Comparison of ENCODE assay signal across 8 mouse cellular contexts in the genomic region with DNA sequence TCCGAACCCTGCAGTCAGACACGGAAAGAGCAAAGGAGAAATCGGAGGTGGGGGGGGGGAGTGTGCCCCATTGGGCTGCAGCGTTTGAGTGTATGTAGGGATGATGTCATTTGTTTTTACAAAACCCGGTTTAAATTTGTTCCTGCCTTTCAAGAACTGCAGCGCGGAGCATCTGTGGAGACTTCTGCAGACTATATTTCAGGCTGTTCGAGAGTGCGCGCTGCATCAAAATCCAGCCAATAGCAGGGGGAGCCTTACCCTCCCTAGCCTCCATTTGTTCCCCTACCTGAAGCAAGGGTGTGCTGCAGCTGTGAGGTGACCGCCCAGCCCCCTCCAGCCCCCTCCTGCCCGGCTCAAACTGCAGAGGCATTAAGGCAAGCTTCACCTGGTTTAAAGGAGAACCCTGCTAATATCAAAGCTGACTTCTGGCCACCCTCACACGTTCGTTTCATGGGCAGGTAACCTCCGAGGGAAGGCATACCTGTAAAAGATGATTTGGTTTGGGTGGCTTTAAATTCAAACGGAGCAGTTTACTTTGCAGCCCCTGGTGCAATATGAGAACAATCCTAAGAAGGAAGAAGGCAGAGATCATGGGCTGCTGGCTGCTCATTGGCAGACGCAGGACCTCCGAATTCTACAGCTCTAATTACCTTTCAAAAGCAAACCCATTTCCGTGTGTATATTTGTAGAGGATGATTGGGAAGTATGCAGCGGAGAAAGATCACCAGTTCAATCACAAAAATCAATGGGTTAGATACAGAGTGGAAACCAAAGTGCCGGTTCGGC.
DNase-seq lines count a peak whose midpoint lies in the region; ATAC-seq lines count a peak whose summit lies in the region.

No protein-coding gene starts in this region.

- H3K27me3 ChIP-seq in forebrain, embryonic 16.5 days (replicated peaks; ENCODE audit: control insufficient read depth, insufficient read depth, low read length), result no peaks in the 10 kb centered on the region
- peaks cover 4% of the 10 kb centered on the region; the same call in 1 of the 2 replicates for H3K27me3 ChIP-seq in midbrain, embryonic 13.5 days

- peak overlapping the region; percentile 60 for H3K9ac ChIP-seq in forebrain, embryonic 16.5 days (replicated peaks; ENCODE audit: low read depth, low read length)
- H3K9ac ChIP-seq in midbrain, embryonic 13.5 days (replicated peaks), result peak overlapping the region; percentile 60

- peak overlapping the region; percentile 47 for H3K4me3 ChIP-seq in forebrain, embryonic 16.5 days (replicated peaks; ENCODE audit: low read length)
- peak overlapping the region; percentile 41 for H3K4me3 ChIP-seq in midbrain, embryonic 13.5 days (replicated peaks)

- no peaks in the 10 kb centered on the region for H3K36me3 ChIP-seq in forebrain, embryonic 16.5 days (ENCODE audit: control insufficient read depth, insufficient read depth)
- no peaks in the 10 kb centered on the region for H3K36me3 ChIP-seq in midbrain, embryonic 13.5 days

- DNase-seq in cerebellum, adult 9-10 months, result no peak
- peak; percentile 39 for DNase-seq in R1 (ENCODE audit: low read depth, low spot score)
- DNase-seq in kidney, postnatal 36 days, result peak; percentile 20 to 47
- DNase-seq in urinary bladder, adult 2 months (ENCODE audit: low spot score), result no peak
- no peak for DNase-seq in spleen, postnatal 36 days (ENCODE audit: low spot score in 2 of 2)

- no peaks in the 10 kb centered on the region for H3K9me3 ChIP-seq in forebrain, embryonic 16.5 days (ENCODE audit: control insufficient read depth, low read length)
- H3K9me3 ChIP-seq in midbrain, embryonic 13.5 days, result no peaks in the 10 kb centered on the region

- WGBS in forebrain, embryonic 16.5 days, result 7% methylated on average over 22 of the region's 22 CpGs
- WGBS in midbrain, embryonic 13.5 days, result 9% methylated on average over 22 of the region's 22 CpGs

- peaks cover 5% of the 10 kb centered on the region; the same call in 1 of the 2 replicates for H3K4me1 ChIP-seq in forebrain, embryonic 16.5 days (replicated peaks; ENCODE audit: control insufficient read depth, insufficient read depth, low read length)
- H3K4me1 ChIP-seq in midbrain, embryonic 13.5 days (replicated peaks), result peaks cover 9% of the 10 kb centered on the region; the same call in 1 of the 2 replicates

- H3K4me2 ChIP-seq in forebrain, embryonic 16.5 days (ENCODE audit: low read length), result peak overlapping the region; percentile 77
- peak overlapping the region; percentile 74 for H3K4me2 ChIP-seq in midbrain, embryonic 13.5 days (replicated peaks)

- H3K27ac ChIP-seq in forebrain, embryonic 16.5 days (ENCODE audit: low read length), result no peak overlapping the region
- no peak overlapping the region for H3K27ac ChIP-seq in midbrain, embryonic 13.5 days

- peak; percentile 75 for ATAC-seq in cerebellum, adult (ENCODE audit: insufficient number of reproducible peaks, low FRiP score, low TSS enrichment)
- ATAC-seq in forebrain, embryonic 16.5 days, result peak; percentile 95
- peak; percentile 93 for ATAC-seq in midbrain, embryonic 13.5 days

Comparison
In these comparisons a context has a peak if more than half of its experiments do, and no peak if none do; other contexts are left out.
1. DNase-seq: peak in R1 (single experiment) and kidney, postnatal 36 days (2 of 2); none in cerebellum, adult 9-10 months (single experiment), urinary bladder, adult 2 months (single experiment) and spleen, postnatal 36 days (0 of 2).
2. Peak in every context shown above with its lines, with median percentiles within 50 percentile points of each other: ATAC-seq.